Mouse (Mus musculus) retina, postnatal 7 days (tissue): ENCODE measurements around the gene Barhl2.

Experiments
- DNase-seq: peaks from one replicate; pipeline ENCODE4 v3.0.0-alpha.2; 2012; ENCODE audit warnings: low read depth, low spot score

Barhl2 gene

DNA sequence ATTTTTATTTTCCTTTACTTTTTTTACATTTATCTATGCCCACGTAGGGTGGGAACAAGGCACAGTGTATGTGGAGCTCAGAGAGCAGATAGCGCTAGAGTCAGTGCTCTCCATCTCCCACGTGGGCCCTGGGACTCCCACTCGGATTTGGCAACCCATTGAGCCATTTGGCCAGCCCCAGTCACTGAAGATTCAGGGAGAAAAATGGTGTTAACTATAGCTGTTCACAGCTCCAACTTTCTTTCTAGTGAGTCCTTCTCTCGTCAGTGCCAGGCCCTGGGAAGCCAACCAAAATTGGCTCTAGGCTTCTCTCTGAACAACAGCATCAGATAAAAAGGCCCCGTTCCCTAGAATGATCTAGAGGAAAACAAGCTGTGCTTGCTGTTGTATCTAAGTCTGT, 42.2 kb downstream of the Barhl2 start:
- no peak for DNase-seq

DNA sequence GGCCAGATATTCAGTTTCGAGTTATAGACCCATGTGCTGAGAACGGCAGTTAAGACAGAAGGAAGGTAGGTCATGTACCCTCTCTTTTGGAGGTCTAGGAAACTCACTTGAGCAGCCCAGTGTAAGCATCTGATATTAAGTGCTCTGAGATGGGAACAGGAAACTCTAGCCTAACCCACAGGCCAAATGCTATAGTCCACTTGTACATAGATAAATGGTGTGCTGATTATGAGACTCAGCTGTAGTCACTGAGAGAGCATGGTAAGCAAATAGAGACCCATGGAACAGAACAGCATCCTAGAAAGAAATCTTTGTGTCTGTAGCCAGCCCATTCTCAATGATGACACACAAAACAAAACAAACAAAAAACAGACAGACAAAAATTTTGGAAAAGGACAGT, 55.2 kb downstream of the Barhl2 start:
- DNase-seq: no peak
